Mouse (Mus musculus) fat pad, adult 2 months (tissue): ENCODE measurements at regions not wholly inside any gene's neighbourhood (a gene's known extent, or its start where the extent isn't known, plus 50 kb on each side); places are given as distances from the start of the nearest gene placed in this dataset.

ENCODE experiments used
- DNase-seq: peaks from one replicate; pipeline ENCODE4 v3.0.0-alpha.2; 2011; ENCODE audit warnings: low read depth, low spot score; ENCODE audit errors: extremely low read depth

- no peak for DNase-seq
These were observed 526.0 kb downstream of the Grin2a start for GRCm38 (mm10) chr16:9469394-9469793.

- DNase-seq: no peak
These were observed 510.1 kb downstream of the Grin2a start for GRCm38 (mm10) chr16:9485291-9485690.

- DNase-seq: no peak
These were observed 497.1 kb downstream of the Grin2a start for GRCm38 (mm10) chr16:9498301-9498700.

- no peak for DNase-seq
These were observed 493.6 kb downstream of the Grin2a start for GRCm38 (mm10) chr16:9501713-9502112.

- DNase-seq: no peak
These were observed 485.7 kb downstream of the Grin2a start for GRCm38 (mm10) chr16:9509666-9510065.

GRCm38 (mm10) chr16:9514538-9514937 is 480.8 kb downstream of the Grin2a start:
- DNase-seq: no peak
